Mouse (Mus musculus): ENCODE measurements around the gene Mkrn1.

DNA sequence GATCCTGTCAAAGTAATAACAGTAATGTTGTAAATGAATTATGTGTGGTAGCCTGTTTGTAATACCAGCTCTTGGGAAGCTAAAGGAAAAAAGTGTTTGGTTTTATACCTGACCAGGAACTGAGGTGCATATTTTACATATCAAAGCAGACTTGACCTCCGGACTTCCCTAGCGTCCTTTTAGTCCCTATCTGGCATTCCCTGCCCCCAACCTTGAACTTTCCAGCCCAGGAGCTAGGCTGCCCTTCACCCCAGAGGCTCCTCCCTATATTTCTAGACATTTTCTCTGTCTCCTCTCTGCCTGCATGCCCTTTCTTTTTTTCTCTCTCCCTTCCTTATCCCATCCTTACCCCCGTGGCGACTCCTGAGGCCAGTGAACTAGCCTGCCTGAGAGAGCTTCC, 605 bp upstream of the Mkrn1 start:
- TF ChIP-seq CTCF (IDR thresholded peaks at IDR 0.05; ENCODE audit: borderline replicate concordance, insufficient read depth, low read length) (no peak), POLR2A (IDR thresholded peaks at IDR 0.05; ENCODE audit: low read depth, low read length) (no peak)

All from embryonic fibroblast, embryonic 13.5 days (primary cell).